Mouse (Mus musculus) myocyte (in vitro differentiated cells): ENCODE results near the gene Akain1. TPM values are rescaled to one million over a fixed set of nuclear protein-coding genes. Genes with fewer than 3 reads are reported as not detected.

Experiments
- H3K27me3 ChIP-seq: one replicate; pipeline ENCODE4 v1.6.1; 2011; ENCODE audit not compliant: control insufficient read depth, insufficient read depth, insufficient read length
- H3K36me3 ChIP-seq: one replicate; pipeline ENCODE4 v1.6.1; 2011; ENCODE audit not compliant: control insufficient read depth, insufficient read depth
- H3K4me2 ChIP-seq: one replicate; pipeline ENCODE4 v1.6.1; 2011; ENCODE audit warnings: low read depth, control low read depth
- H3K4me3 ChIP-seq: one replicate; pipeline ENCODE4 v1.5.1; 2011; ENCODE audit warnings: mild to moderate bottlenecking, control low read depth, moderate library complexity
- H3K79me2 ChIP-seq: one replicate; pipeline ENCODE4 v1.6.1; 2011; ENCODE audit not compliant: control insufficient read depth, insufficient read depth
- H3ac ChIP-seq: one replicate; pipeline ENCODE4 v1.6.1; 2011; ENCODE audit not compliant: control insufficient read depth, insufficient read length
- E2F4 ChIP-seq: IDR thresholded peaks from one replicate; pipeline ENCODE4 v1.6.1; 2011; ENCODE audit warnings: mild to moderate bottlenecking, control low read depth, moderate library complexity; ENCODE audit not compliant: insufficient read depth
- MAX ChIP-seq: IDR thresholded peaks from one replicate; pipeline ENCODE4 v1.6.1; 2011; ENCODE audit warnings: low read depth, mild to moderate bottlenecking, control low read depth
- MYOD1 ChIP-seq, 3 experiments: IDR thresholded peaks; one replicate each; pipeline ENCODE4 v1.6.1; 2011; ENCODE audit warnings: control low read depth in 2 of 3, low read depth in 2 of 3, mild to moderate bottlenecking in 2 of 3, moderate library complexity in 1 of 3; ENCODE audit not compliant: insufficient read length in 2 of 3, control insufficient read depth in 1 of 3
- MYOG ChIP-seq, 3 experiments: IDR thresholded peaks; one replicate each; pipeline ENCODE4 v1.6.1; 2011; ENCODE audit warnings: control low read depth in 2 of 3, low read depth in 2 of 3, mild to moderate bottlenecking in 2 of 3; ENCODE audit not compliant: insufficient read length in 2 of 3, control insufficient read depth in 1 of 3, insufficient read depth in 1 of 3
- POLR2A ChIP-seq: IDR thresholded peaks from one replicate; pipeline ENCODE4 v1.6.1; 2011; ENCODE audit warnings: low read depth, mild to moderate bottlenecking, control low read depth, moderate library complexity; ENCODE audit not compliant: insufficient read length
- POLR2AphosphoS2 ChIP-seq: IDR thresholded peaks from one replicate; pipeline ENCODE4 v1.6.1; 2011; ENCODE audit warnings: low read depth, control low read depth; ENCODE audit not compliant: insufficient read length
- REST ChIP-seq: IDR thresholded peaks from one replicate; pipeline ENCODE4 v1.6.1; 2011; ENCODE audit warnings: mild to moderate bottlenecking, control low read depth, moderate library complexity; ENCODE audit not compliant: insufficient read depth, insufficient read length
- SRF ChIP-seq: IDR thresholded peaks from one replicate; pipeline ENCODE4 v1.6.1; 2011; ENCODE audit warnings: low read depth; ENCODE audit not compliant: control insufficient read depth, insufficient read length
- TCF12 ChIP-seq: IDR thresholded peaks from one replicate; pipeline ENCODE4 v1.6.1; 2011; ENCODE audit warnings: mild to moderate bottlenecking, control low read depth; ENCODE audit not compliant: poor library complexity, insufficient read depth, severe bottlenecking
- TCF3 ChIP-seq: IDR thresholded peaks from one replicate; pipeline ENCODE4 v1.6.1; 2011; ENCODE audit warnings: low read depth, control low read depth; ENCODE audit not compliant: insufficient read length
- USF1 ChIP-seq: IDR thresholded peaks from one replicate; pipeline ENCODE4 v1.6.1; 2011; ENCODE audit warnings: low read depth, mild to moderate bottlenecking, control low read depth, moderate library complexity
- polyA plus RNA-seq: library from polyadenylated mRNA; unstranded; fragments of >200 nt; fragmentation: generic; extraction: Trizol; gene quantifications from one replicate; pipeline ENCODE4 v1.2.1, GENCODE M21; 2012; ENCODE audit warnings: missing spikeins

The Akain1 gene
- polyA plus RNA-seq = not detected

DNA sequence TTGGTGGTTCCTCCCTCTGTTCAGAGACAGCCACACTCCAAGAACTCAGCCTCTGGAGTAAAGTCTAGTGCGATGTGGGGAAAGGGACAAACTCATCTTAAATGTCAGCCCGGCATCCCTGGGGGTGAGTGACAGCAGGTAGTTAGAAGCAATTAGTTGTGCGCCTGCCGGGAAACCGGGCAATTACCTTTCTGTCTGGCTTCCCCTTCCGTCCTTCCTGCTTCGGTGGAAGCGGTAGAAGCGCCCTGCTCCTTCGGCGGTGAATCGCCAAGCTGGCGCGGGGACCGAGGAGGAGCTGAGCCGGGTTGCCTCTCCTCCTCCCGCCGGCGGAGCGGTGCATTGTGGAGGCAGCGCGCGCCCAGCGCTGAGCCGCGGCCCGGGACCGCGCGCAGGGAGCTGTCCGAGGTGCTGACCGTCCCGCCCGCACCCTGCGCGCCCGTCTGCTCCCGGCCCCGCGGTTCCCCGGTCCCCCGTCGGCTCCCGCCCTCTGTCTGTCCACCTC, at the start of gene Akain1:
Gene Akain1 (plus strand): TSS at position 337 of the 502 bp plus-strand sequence.
- Histone ChIP-seq H3K36me3 (no peaks in the 10 kb centered on the region), H3K27me3 (peaks cover 9% of the 10 kb centered on the region), H3ac (no peak within 1 kb of the TSS), H3K4me3 (no peak within 1 kb of the TSS), H3K4me2 (peak within 1 kb of the TSS; percentile 66), H3K79me2 (no peaks in the 10 kb centered on the region)
- TF ChIP-seq MYOD1 (IDR thresholded peaks at IDR 0.05; ENCODE audit: control insufficient read depth in 1 of 3, insufficient read length in 2 of 3, low read depth in 2 of 3) (peak in 1 of 3 experiments; percentile 1), MAX (no peak), REST (peak; percentile 94), MYOG (IDR thresholded peaks at IDR 0.05; ENCODE audit: control insufficient read depth in 1 of 3, insufficient read depth in 1 of 3, insufficient read length in 2 of 3, low read depth in 2 of 3) (peak in 1 of 3 experiments; percentile 49), E2F4 (peak; percentile 40)

DNA sequence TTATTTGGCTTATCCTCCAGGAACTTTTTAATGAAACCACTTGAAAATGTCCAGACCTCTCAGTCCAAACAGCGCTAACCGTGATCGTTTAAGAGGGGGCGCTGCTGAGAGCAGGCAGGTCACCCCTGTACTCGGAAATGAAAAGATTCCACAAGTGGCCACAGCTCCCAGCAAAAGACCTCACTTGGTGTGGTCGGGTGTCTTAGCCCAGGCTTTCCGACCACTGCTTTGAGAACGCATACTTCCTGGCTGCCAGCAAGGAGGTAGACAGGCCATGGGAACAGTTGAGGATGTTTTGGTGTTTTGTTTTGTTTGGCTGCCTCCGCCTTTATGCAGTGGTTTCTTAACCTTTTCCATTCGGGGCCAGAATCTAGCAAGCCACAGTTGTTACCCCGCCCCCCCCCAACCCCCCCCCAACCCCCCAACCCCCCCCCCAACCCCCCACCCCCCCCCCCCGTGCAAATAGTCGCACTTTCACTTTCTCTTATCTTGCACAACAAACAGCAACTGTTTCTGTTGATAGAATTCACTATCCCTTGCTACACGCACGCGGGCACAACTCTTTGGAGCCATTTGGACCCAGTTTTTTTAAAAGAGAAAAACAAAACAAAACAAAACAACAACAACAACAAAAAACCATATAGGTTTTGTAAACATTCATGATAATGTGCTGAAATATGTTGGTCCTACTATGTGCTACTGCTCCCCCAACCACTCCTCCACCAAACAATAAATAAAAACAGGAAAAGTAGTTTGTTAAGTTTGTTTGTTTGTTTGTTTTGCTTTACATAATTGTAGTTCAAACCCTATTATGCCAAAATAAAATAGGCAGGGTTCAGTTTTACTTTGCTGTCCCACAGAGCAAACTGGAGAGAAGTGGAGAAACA, 42.7 kb upstream of the Akain1 start:
- Histone ChIP-seq H3K36me3 (no peaks in the 10 kb centered on the region), H3K4me2 (peak overlapping the region; percentile 47), H3ac (no peak overlapping the region), H3K27me3 (no peaks in the 10 kb centered on the region), H3K79me2 (no peaks in the 10 kb centered on the region), H3K4me3 (no peak overlapping the region)
- TF ChIP-seq MAX (no peak), E2F4 (no peak), MYOG (IDR thresholded peaks at IDR 0.05; ENCODE audit: control insufficient read depth in 1 of 3, insufficient read depth in 1 of 3, insufficient read length in 2 of 3, low read depth in 2 of 3) (no peak), USF1 (no peak)

- no peak overlapping the region for H3ac ChIP-seq
- TF ChIP-seq TCF3 (no peak), TCF12 (no peak), SRF (no peak), MAX (no peak), MYOG (IDR thresholded peaks at IDR 0.05; ENCODE audit: control insufficient read depth in 1 of 3, insufficient read depth in 1 of 3, insufficient read length in 2 of 3, low read depth in 2 of 3) (no peak), POLR2A (no peak), E2F4 (no peak), USF1 (peak; percentile 5)
- peak overlapping the region; percentile 47 for H3K4me2 ChIP-seq
- no peaks in the 10 kb centered on the region for H3K36me3 ChIP-seq
- H3K79me2 ChIP-seq = no peaks in the 10 kb centered on the region
- no peaks in the 10 kb centered on the region for H3K27me3 ChIP-seq
- H3K4me3 ChIP-seq = no peak overlapping the region
These were observed 42.0 kb upstream of the Akain1 start for GRCm38 (mm10) chr17:69397163-69397562.

DNA sequence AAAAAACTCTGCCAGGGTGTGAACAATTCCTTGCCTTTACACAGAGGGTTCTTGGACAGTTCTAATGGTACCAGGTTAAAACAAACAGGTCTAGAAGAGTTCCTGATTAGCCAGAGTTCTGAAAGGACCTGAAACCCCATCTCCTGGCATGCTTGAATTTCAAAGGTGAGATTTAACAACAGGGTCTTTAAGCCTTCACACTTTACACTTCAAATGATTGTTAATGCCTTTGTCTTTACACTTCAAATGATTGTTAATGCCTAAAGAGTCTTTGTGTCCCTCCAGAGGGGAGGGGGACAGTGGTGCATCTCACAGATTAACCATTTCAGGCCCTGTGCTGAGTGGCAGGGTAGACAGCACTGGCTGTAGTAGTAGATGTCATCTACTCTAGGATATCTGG, 41.0 kb upstream of the Akain1 start:
- Histone ChIP-seq H3ac (no peak overlapping the region), H3K79me2 (no peaks in the 10 kb centered on the region), H3K27me3 (no peaks in the 10 kb centered on the region), H3K4me3 (no peak overlapping the region), H3K36me3 (no peaks in the 10 kb centered on the region), H3K4me2 (no peak overlapping the region)
- TF ChIP-seq MYOG (IDR thresholded peaks at IDR 0.05; ENCODE audit: control insufficient read depth in 1 of 3, insufficient read depth in 1 of 3, insufficient read length in 2 of 3, low read depth in 2 of 3) = no peak
- no peak for TF ChIP-seq REST
- no peak for TF ChIP-seq POLR2AphosphoS2

GRCm38 (mm10) chr17:69401146-69401545, 38.0 kb upstream of the Akain1 start:
- Histone ChIP-seq H3ac (no peak overlapping the region), H3K36me3 (no peaks in the 10 kb centered on the region), H3K4me3 (no peak overlapping the region), H3K4me2 (no peak overlapping the region), H3K27me3 (no peaks in the 10 kb centered on the region), H3K79me2 (no peaks in the 10 kb centered on the region)
- TF ChIP-seq SRF (no peak), E2F4 (no peak), REST (no peak)
